Mouse (Mus musculus): ENCODE data around the gene Shisal1. TPM values are rescaled to one million over a fixed set of nuclear protein-coding genes. Genes with fewer than 3 reads are reported as not detected.

Gene Shisal1
- polyA plus RNA-seq, 1 experiment from 2014 or later: 1.1 TPM

- no peak overlapping the region for H3K4me3 ChIP-seq (ENCODE audit: low read depth, low read length)
- no peak for TF ChIP-seq CTCF (IDR thresholded peaks at IDR 0.05; ENCODE audit: low read depth)
- no peak overlapping the region for H3K4me2 ChIP-seq
- no peak for DNase-seq
- H3K27me3 ChIP-seq (ENCODE audit: insufficient read depth, low read length): no peaks in the 10 kb centered on the region
- H3K4me1 ChIP-seq (ENCODE audit: insufficient read depth): no peaks in the 10 kb centered on the region
- WGBS: 57% methylated on average over 14 of the region's 14 CpGs
- no peak overlapping the region for H3K27ac ChIP-seq (ENCODE audit: low read depth)
- no peak for ATAC-seq (ENCODE audit: insufficient read depth)
- no peaks in the 10 kb centered on the region for H3K9me3 ChIP-seq (ENCODE audit: low read depth, low read length)
- H3K36me3 ChIP-seq (ENCODE audit: insufficient read depth): no peaks in the 10 kb centered on the region
- no peak overlapping the region for H3K9ac ChIP-seq
Measured at GRCm38 (mm10) chr15:84395341-84396067, 51.4 kb downstream of the Shisal1 start.

- Histone ChIP-seq H3K4me2 (no peak overlapping the region), H3K27me3 (ENCODE audit: insufficient read depth, low read length) (no peaks in the 10 kb centered on the region), H3K36me3 (ENCODE audit: insufficient read depth) (no peaks in the 10 kb centered on the region), H3K27ac (ENCODE audit: low read depth) (no peak overlapping the region), H3K4me1 (ENCODE audit: insufficient read depth) (no peaks in the 10 kb centered on the region), H3K9ac (no peak overlapping the region), H3K9me3 (ENCODE audit: low read depth, low read length) (no peaks in the 10 kb centered on the region), H3K4me3 (ENCODE audit: low read depth, low read length) (no peak overlapping the region)
- 34% methylated on average over 6 of the region's 6 CpGs for WGBS
- TF ChIP-seq CTCF (IDR thresholded peaks at IDR 0.05; ENCODE audit: low read depth): peak; percentile 33
- ATAC-seq (ENCODE audit: insufficient read depth) (no peak), DNase-seq (no peak)
Measured at GRCm38 (mm10) chr15:84393341-84393740, 53.6 kb downstream of the Shisal1 start.

GRCm38 (mm10) chr15:84392840-84393239, 54.1 kb downstream of the Shisal1 start:
- no peaks in the 10 kb centered on the region for H3K4me1 ChIP-seq (ENCODE audit: insufficient read depth)
- H3K9me3 ChIP-seq (ENCODE audit: low read depth, low read length): peaks cover 2% of the 10 kb centered on the region; the same call in 1 of the 2 replicates
- no peak overlapping the region for H3K4me2 ChIP-seq
- H3K4me3 ChIP-seq (ENCODE audit: low read depth, low read length): no peak overlapping the region
- WGBS: 65% methylated on average over 5 of the region's 5 CpGs
- no peak overlapping the region for H3K27ac ChIP-seq (ENCODE audit: low read depth)
- ATAC-seq (ENCODE audit: insufficient read depth) (no peak), DNase-seq (no peak)
- no peak for TF ChIP-seq CTCF (IDR thresholded peaks at IDR 0.05; ENCODE audit: low read depth)
- no peak overlapping the region for H3K9ac ChIP-seq
- H3K36me3 ChIP-seq (ENCODE audit: insufficient read depth): no peaks in the 10 kb centered on the region
- H3K27me3 ChIP-seq (ENCODE audit: insufficient read depth, low read length): no peaks in the 10 kb centered on the region

GRCm38 (mm10) chr15:84392131-84392530, 54.8 kb downstream of the Shisal1 start:
- TF ChIP-seq CTCF (IDR thresholded peaks at IDR 0.05; ENCODE audit: low read depth): no peak
- ATAC-seq (ENCODE audit: insufficient read depth): no peak
- Histone ChIP-seq H3K4me2 (no peak overlapping the region), H3K27me3 (ENCODE audit: insufficient read depth, low read length) (no peaks in the 10 kb centered on the region), H3K27ac (ENCODE audit: low read depth) (no peak overlapping the region), H3K36me3 (ENCODE audit: insufficient read depth) (no peaks in the 10 kb centered on the region), H3K4me3 (ENCODE audit: low read depth, low read length) (no peak overlapping the region), H3K4me1 (ENCODE audit: insufficient read depth) (no peaks in the 10 kb centered on the region), H3K9ac (no peak overlapping the region), H3K9me3 (ENCODE audit: low read depth, low read length) (peaks cover 9% of the 10 kb centered on the region; the same call in 1 of the 2 replicates)
- 84% methylated on average over 4 of the region's 4 CpGs for WGBS
- DNase-seq: no peak

GRCm38 (mm10) chr15:84388698-84389131, 58.2 kb downstream of the Shisal1 start:
- H3K36me3 ChIP-seq (ENCODE audit: insufficient read depth): no peaks in the 10 kb centered on the region
- no peak for ATAC-seq (ENCODE audit: insufficient read depth)
- H3K4me1 ChIP-seq (ENCODE audit: insufficient read depth): no peaks in the 10 kb centered on the region
- peaks cover 12% of the 10 kb centered on the region; the same call in 1 of the 2 replicates for H3K9me3 ChIP-seq (ENCODE audit: low read depth, low read length)
- no peak overlapping the region for H3K9ac ChIP-seq
- DNase-seq: no peak
- no peak for TF ChIP-seq CTCF (IDR thresholded peaks at IDR 0.05; ENCODE audit: low read depth)
- H3K27me3 ChIP-seq (ENCODE audit: insufficient read depth, low read length): no peaks in the 10 kb centered on the region
- H3K4me2 ChIP-seq: no peak overlapping the region
- WGBS: 77% methylated on average over 8 of the region's 8 CpGs
- H3K4me3 ChIP-seq (ENCODE audit: low read depth, low read length): no peak overlapping the region
- H3K27ac ChIP-seq (ENCODE audit: low read depth): no peak overlapping the region

GRCm38 (mm10) chr15:84385995-84386565, 60.8 kb downstream of the Shisal1 start:
- no peak for ATAC-seq (ENCODE audit: insufficient read depth)
- Histone ChIP-seq H3K4me2 (no peak overlapping the region), H3K4me1 (ENCODE audit: insufficient read depth) (no peaks in the 10 kb centered on the region), H3K9ac (no peak overlapping the region), H3K27ac (ENCODE audit: low read depth) (no peak overlapping the region), H3K27me3 (ENCODE audit: insufficient read depth, low read length) (no peaks in the 10 kb centered on the region), H3K4me3 (ENCODE audit: low read depth, low read length) (no peak overlapping the region), H3K36me3 (ENCODE audit: insufficient read depth) (no peaks in the 10 kb centered on the region), H3K9me3 (ENCODE audit: low read depth, low read length) (peaks cover 12% of the 10 kb centered on the region; the same call in 1 of the 2 replicates)
- DNase-seq: no peak
- TF ChIP-seq CTCF (IDR thresholded peaks at IDR 0.05; ENCODE audit: low read depth): no peak
- 80% methylated on average over 8 of the region's 8 CpGs for WGBS

- no peak for TF ChIP-seq CTCF (IDR thresholded peaks at IDR 0.05; ENCODE audit: low read depth)
- Histone ChIP-seq H3K27ac (ENCODE audit: low read depth) (no peak overlapping the region), H3K9me3 (ENCODE audit: low read depth, low read length) (peaks cover 12% of the 10 kb centered on the region; the same call in 1 of the 2 replicates), H3K36me3 (ENCODE audit: insufficient read depth) (no peaks in the 10 kb centered on the region), H3K27me3 (ENCODE audit: insufficient read depth, low read length) (no peaks in the 10 kb centered on the region), H3K9ac (no peak overlapping the region), H3K4me1 (ENCODE audit: insufficient read depth) (no peaks in the 10 kb centered on the region), H3K4me2 (no peak overlapping the region), H3K4me3 (ENCODE audit: low read depth, low read length) (no peak overlapping the region)
- ATAC-seq (ENCODE audit: insufficient read depth) (no peak), DNase-seq (no peak)
- 85% methylated on average over 9 of the region's 9 CpGs for WGBS
Measured at GRCm38 (mm10) chr15:84384066-84384465, 62.8 kb downstream of the Shisal1 start.

Data from lung, embryonic 14.5 days (tissue).